Mouse (Mus musculus) CH12.LX (cell line): Measurements from ENCODE around the gene Usp46. TPM values are rescaled to one million over a fixed set of nuclear protein-coding genes. Genes with fewer than 3 reads are reported as not detected.

Experiments used
- DNase-seq: peaks from one replicate; pipeline ENCODE4 v3.0.0-alpha.2; 2013; ENCODE audit errors: extremely low read depth
- H3K27ac ChIP-seq: 2 replicates; pipeline ENCODE4 v1.5.1; 2012; ENCODE audit warnings: low read depth, mild to moderate bottlenecking, control low read depth, moderate library complexity; ENCODE audit not compliant: insufficient read depth
- H3K27me3 ChIP-seq: replicated peaks from 2 replicates; pipeline ENCODE3; 2012; ENCODE audit warnings: inconsistent platforms
- H3K36me3 ChIP-seq, 2 experiments: replicated peaks in 1 of 2; 2 replicates each; pipeline versions ENCODE3 to v1.6.1; 2012; ENCODE audit warnings: inconsistent platforms in 1 of 2, low read length in 1 of 2, mild to moderate bottlenecking in 1 of 2, mixed read lengths in 1 of 2, moderate library complexity in 1 of 2; ENCODE audit not compliant: control insufficient read depth in 1 of 2, insufficient read depth in 1 of 2
- H3K4me1 ChIP-seq, 2 experiments: 2 replicates each; pipeline ENCODE4 v1.6.1; 2012; ENCODE audit warnings: inconsistent platforms in 1 of 2, moderate library complexity in 1 of 2; ENCODE audit not compliant: insufficient read depth in 2 of 2, control insufficient read depth in 1 of 2
- H3K4me2 ChIP-seq: 2 replicates; pipeline ENCODE4 v1.6.1; 2012; ENCODE audit warnings: low read depth, mild to moderate bottlenecking, control low read depth; ENCODE audit not compliant: poor library complexity, insufficient read depth, severe bottlenecking
- H3K4me3 ChIP-seq, 3 experiments: fragments of 150-350 bp in 1 of 3; sonication (generic) in 1 of 3; replicated peaks in 1 of 3; 2 replicates each; pipeline versions ENCODE3 to v1.5.1; 2011 to 2012; ENCODE audit warnings: low read depth in 2 of 3, low read length in 2 of 3, mild to moderate bottlenecking in 2 of 3, moderate library complexity in 2 of 3, control low read depth in 1 of 3, improper control_type of control experiment in 1 of 3, inconsistent platforms in 1 of 3, mixed read lengths in 1 of 3; ENCODE audit not compliant: poor library complexity in 1 of 3
- H3K79me2 ChIP-seq: replicated peaks from 2 replicates; pipeline ENCODE4 v1.6.1; 2012; ENCODE audit warnings: mild to moderate bottlenecking, moderate library complexity; ENCODE audit not compliant: control insufficient read depth, poor library complexity, insufficient read depth, severe bottlenecking; ENCODE audit errors: extremely low read depth
- H3K9ac ChIP-seq: 2 replicates; pipeline ENCODE4 v1.6.1; 2012; ENCODE audit warnings: low read depth, mild to moderate bottlenecking, control low read depth, moderate library complexity; ENCODE audit not compliant: insufficient read depth
- H3K9me3 ChIP-seq: replicated peaks from 2 replicates; pipeline ENCODE3; 2012; ENCODE audit warnings: low read length, inconsistent platforms, mixed read lengths
- CHD1 ChIP-seq: IDR thresholded peaks from 2 replicates; pipeline ENCODE4 v1.6.1; 2012; ENCODE audit warnings: low read depth, low read length, improper control_type of control experiment, inconsistent platforms
- EP300 ChIP-seq: IDR thresholded peaks from 2 replicates; pipeline ENCODE4 v1.6.1; 2011; ENCODE audit warnings: low read length, improper control_type of control experiment
- GABPA ChIP-seq: IDR thresholded peaks from 2 replicates; pipeline ENCODE4 v1.6.1; 2012; ENCODE audit warnings: low read depth, low read length, improper control_type of control experiment, inconsistent platforms; ENCODE audit not compliant: insufficient replicate concordance
- HCFC1 ChIP-seq: IDR thresholded peaks from 2 replicates; pipeline ENCODE4 v1.6.1; 2012; ENCODE audit warnings: low read depth, mild to moderate bottlenecking, inconsistent platforms, low read length, improper control_type of control experiment
- JUND ChIP-seq: conservative IDR thresholded peaks from 2 replicates; pipeline ENCODE4 v1.6.1; 2011; ENCODE audit warnings: low read depth, low read length, improper control_type of control experiment
- MAFK ChIP-seq: IDR thresholded peaks from 2 replicates; pipeline ENCODE4 v1.6.1; 2011; ENCODE audit warnings: low read length, improper control_type of control experiment; ENCODE audit not compliant: insufficient replicate concordance
- MAX ChIP-seq: IDR thresholded peaks from 2 replicates; pipeline ENCODE4 v1.6.1; 2011; ENCODE audit warnings: low read length, improper control_type of control experiment
- MEF2A ChIP-seq: IDR thresholded peaks from 2 replicates; pipeline ENCODE4 v1.6.1; 2014; ENCODE audit warnings: low read depth, mild to moderate bottlenecking, inconsistent platforms, low read length, improper control_type of control experiment, borderline replicate concordance
- MYC ChIP-seq: IDR thresholded peaks from 2 replicates; pipeline ENCODE4 v1.6.1; 2011; ENCODE audit warnings: low read depth, mild to moderate bottlenecking, improper control_type of control experiment, low read length
- NELFE ChIP-seq: IDR thresholded peaks from 2 replicates; pipeline ENCODE4 v1.6.1; 2011; ENCODE audit warnings: low read depth, low read length, improper control_type of control experiment
- NRF1 ChIP-seq: IDR thresholded peaks from 2 replicates; pipeline ENCODE4 v1.6.1; 2014; ENCODE audit warnings: low read depth, mild to moderate bottlenecking, inconsistent platforms, low read length, improper control_type of control experiment, moderate library complexity
- POLR2A ChIP-seq: IDR thresholded peaks from 2 replicates; pipeline ENCODE4 v1.6.1; 2011; ENCODE audit warnings: low read depth, mild to moderate bottlenecking, improper control_type of control experiment, low read length
- RAD21 ChIP-seq: IDR thresholded peaks from 2 replicates; pipeline ENCODE4 v1.6.1; 2011; ENCODE audit warnings: low read depth, mild to moderate bottlenecking, low read length, improper control_type of control experiment, moderate library complexity
- RCOR1 ChIP-seq: conservative IDR thresholded peaks from 2 replicates; pipeline ENCODE4 v1.6.1; 2012; ENCODE audit warnings: low read depth, mild to moderate bottlenecking, inconsistent platforms, low read length, improper control_type of control experiment
- SMC3 ChIP-seq: IDR thresholded peaks from 2 replicates; pipeline ENCODE4 v1.6.1; 2011; ENCODE audit warnings: low read depth, low read length, improper control_type of control experiment
- USF2 ChIP-seq: conservative IDR thresholded peaks from 2 replicates; pipeline ENCODE4 v1.6.1; 2011; ENCODE audit warnings: low read depth, low read length, improper control_type of control experiment
- ZNF384 ChIP-seq: IDR thresholded peaks from 2 replicates; pipeline ENCODE4 v1.6.1; 2012; ENCODE audit warnings: low read depth, low read length, improper control_type of control experiment, inconsistent platforms
- dilution Hi-C: fragments of 300-500 bp; cut with MboI; formaldehyde crosslinking; loops from 2 replicates; pipeline ENCODE4 v1.14.3; 2020; ENCODE audit warnings: low sequenced_read_pairs; ENCODE audit not compliant: extremely low pct_unique_long_range_greater_than_20kb, extremely low pct_ligation_motif_present
- in situ Hi-C: fragments of 300-500 bp; cut with MboI; formaldehyde crosslinking; loops from 3 replicates; pipeline ENCODE4 v1.14.3; 2019; ENCODE audit warnings: low sequenced_read_pairs, low pct_ligation_motif_present, low pct_unique_long_range_greater_than_20kb, mixed read lengths
- polyA plus RNA-seq: library from polyadenylated mRNA; unstranded; fragments of >175 nt; gene quantifications from 2 replicates; pipeline ENCODE4 v1.2.1, GENCODE M21; 2012; ENCODE audit warnings: low read depth; ENCODE audit not compliant: insufficient read length
- total RNA-seq, 2 experiments: library from RNA; depleted of rRNA; stranded (reverse); fragments of 300-350 nt in 1 of 2; fragments of >200 nt in 1 of 2; gene quantifications; 2 replicates each; pipeline ENCODE4 v1.2.3; 2012 to 2014

The Usp46 gene
- total and polyA plus RNA-seq, 3 experiments: 5.1 to 16.3 (median 15.6) TPM

GRCm38 (mm10) chr5:73992321-73992720 is 75.9 kb downstream of the Usp46 start:
- H3K79me2 ChIP-seq: no peaks in the 10 kb centered on the region
- dilution Hi-C loops: no loop called here
- H3K27me3 ChIP-seq: no peaks in the 10 kb centered on the region
- H3K27ac ChIP-seq: no peak overlapping the region
- no peaks in the 10 kb centered on the region for H3K36me3 ChIP-seq
- no peaks in the 10 kb centered on the region for H3K9me3 ChIP-seq
- no peak overlapping the region for H3K9ac ChIP-seq
- H3K4me2 ChIP-seq: no peak overlapping the region
- no peak for DNase-seq
- in situ Hi-C loops: loop anchor here (5.0 kb wide), 1 partner anchor 290 kb away; no protein-coding TSS in a partner anchor
- no peak overlapping the region for H3K4me3 ChIP-seq
- no peak for TF ChIP-seq SMC3
- TF ChIP-seq EP300: no peak
- TF ChIP-seq MAX: no peak
- no peak for TF ChIP-seq JUND
- no peak for TF ChIP-seq NELFE
- no peak for TF ChIP-seq NRF1
- TF ChIP-seq RAD21: no peak
- TF ChIP-seq USF2: no peak
- no peak for TF ChIP-seq POLR2A
- TF ChIP-seq RCOR1: no peak
- TF ChIP-seq ZNF384: no peak
- no peak for TF ChIP-seq CHD1
- TF ChIP-seq HCFC1: no peak
- no peak for TF ChIP-seq MEF2A
- no peak for TF ChIP-seq MAFK
- TF ChIP-seq GABPA: no peak
- TF ChIP-seq, all 38 proteins: peak for 0
- H3K4me1 ChIP-seq: peaks cover 0 to 3% of the 10 kb centered on the region in 2 experiments; a peak in 1 of 4 replicates

- Histone ChIP-seq H3K27ac (no peak overlapping the region), H3K4me1 (peaks cover 0 to 3% of the 10 kb centered on the region in 2 experiments; a peak in 1 of 4 replicates), H3K79me2 (no peaks in the 10 kb centered on the region), H3K4me2 (no peak overlapping the region), H3K36me3 (no peaks in the 10 kb centered on the region), H3K4me3 (no peak overlapping the region), H3K9ac (no peak overlapping the region), H3K9me3 (no peaks in the 10 kb centered on the region), H3K27me3 (no peaks in the 10 kb centered on the region)
- in situ Hi-C loops (no loop called here), dilution Hi-C loops (no loop called here)
- no peak for DNase-seq
- TF ChIP-seq MYC: no peak
Observed at GRCm38 (mm10) chr5:73989532-73989931, 78.7 kb downstream of the Usp46 start.
